Mouse (Mus musculus) MEL (cell line): Measurements from ENCODE around the gene Rhpn2. TPM values are rescaled to one million over a fixed set of nuclear protein-coding genes. Genes with fewer than 3 reads are reported as not detected.

ENCODE experiments used
- DNase-seq: peaks from one replicate; pipeline ENCODE4 v3.0.0; 2011; ENCODE audit warnings: low read depth, low spot score
- H3K27ac ChIP-seq: 2 replicates; pipeline ENCODE4 v1.5.1; 2012; ENCODE audit warnings: low read depth, mild to moderate bottlenecking, control low read depth, low read length, moderate library complexity; ENCODE audit not compliant: control insufficient read depth
- H3K27me3 ChIP-seq, 2 experiments: fragments of 150-350 bp in 1 of 2; sonication (generic) in 1 of 2; 2 replicates each; pipeline ENCODE4 v1.6.1; 2012; ENCODE audit warnings: low read length in 2 of 2, mild to moderate bottlenecking in 2 of 2, improper control_type of control experiment in 1 of 2, moderate library complexity in 1 of 2; ENCODE audit not compliant: insufficient read depth in 2 of 2, control insufficient read depth in 1 of 2
- H3K36me3 ChIP-seq, 2 experiments: 2 replicates each; pipeline ENCODE4 v1.6.1; 2012 to 2014; ENCODE audit warnings: low read length in 2 of 2, improper control_type of control experiment in 1 of 2, inconsistent platforms in 1 of 2, mild to moderate bottlenecking in 1 of 2; ENCODE audit not compliant: insufficient read depth in 2 of 2, control insufficient read depth in 1 of 2
- H3K4me1 ChIP-seq, 2 experiments: fragments of 150-350 bp in 1 of 2; sonication (generic) in 1 of 2; 2 replicates each; pipeline ENCODE4 v1.6.1; 2012; ENCODE audit warnings: low read length in 2 of 2, improper control_type of control experiment in 1 of 2, mild to moderate bottlenecking in 1 of 2; ENCODE audit not compliant: insufficient read depth in 2 of 2, control insufficient read depth in 1 of 2
- H3K4me3 ChIP-seq, 2 experiments: fragments of 150-350 bp in 1 of 2; sonication (generic) in 1 of 2; 2 replicates each; pipeline ENCODE4 v1.5.1; 2012; ENCODE audit warnings: low read depth in 2 of 2, low read length in 2 of 2, mild to moderate bottlenecking in 2 of 2, moderate library complexity in 2 of 2, control low read depth in 1 of 2, improper control_type of control experiment in 1 of 2; ENCODE audit not compliant: control insufficient read depth in 1 of 2, insufficient read depth in 1 of 2
- H3K79me2 ChIP-seq: 2 replicates; pipeline ENCODE4 v1.6.1; 2012; ENCODE audit warnings: mild to moderate bottlenecking, low read length, moderate library complexity; ENCODE audit not compliant: control insufficient read depth, poor library complexity, insufficient read depth
- H3K9ac ChIP-seq: 2 replicates; pipeline ENCODE4 v1.6.1; 2012; ENCODE audit warnings: low read depth, mild to moderate bottlenecking, control low read depth, low read length, moderate library complexity; ENCODE audit not compliant: control insufficient read depth, poor library complexity, severe bottlenecking
- H3K9me3 ChIP-seq: fragments of 150-350 bp; sonication (generic); replicated peaks from 2 replicates; pipeline ENCODE4 v1.6.1; 2012; ENCODE audit warnings: mild to moderate bottlenecking, low read length, improper control_type of control experiment, moderate library complexity; ENCODE audit not compliant: insufficient read depth
- CHD1 ChIP-seq: IDR thresholded peaks from 2 replicates; pipeline ENCODE4 v1.6.1; 2012; ENCODE audit warnings: low read depth, mild to moderate bottlenecking, inconsistent platforms, low read length, improper control_type of control experiment
- CTCF ChIP-seq, 3 experiments: IDR thresholded peaks in 2 of 3; conservative IDR thresholded peaks in 1 of 3; 2 replicates each; pipeline ENCODE4 v1.5.1; 2011 to 2012; ENCODE audit warnings: low read length in 3 of 3, low read depth in 2 of 3, mild to moderate bottlenecking in 2 of 3, improper control_type of control experiment in 1 of 3, inconsistent platforms in 1 of 3, mixed read lengths in 1 of 3, moderate library complexity in 1 of 3; ENCODE audit not compliant: control insufficient read depth in 1 of 3, insufficient read depth in 1 of 3, poor library complexity in 1 of 3, severe bottlenecking in 1 of 3
- E2F4 ChIP-seq: IDR thresholded peaks from 2 replicates; pipeline ENCODE4 v1.6.1; 2011; ENCODE audit warnings: low read depth, low read length, improper control_type of control experiment, borderline replicate concordance
- ELF1 ChIP-seq: IDR thresholded peaks from 2 replicates; pipeline ENCODE4 v1.6.1; 2014; ENCODE audit warnings: low read depth, mild to moderate bottlenecking, inconsistent platforms, low read length, improper control_type of control experiment, moderate library complexity
- EP300 ChIP-seq, 2 experiments: IDR thresholded peaks; 2 replicates each; pipeline ENCODE4 v1.6.1; 2011; ENCODE audit warnings: improper control_type of control experiment in 2 of 2, low read length in 2 of 2, low read depth in 1 of 2, mild to moderate bottlenecking in 1 of 2
- GATA1 ChIP-seq: IDR thresholded peaks from 2 replicates; pipeline ENCODE4 v1.6.1; 2011; ENCODE audit warnings: low read depth, low read length, improper control_type of control experiment
- JUND ChIP-seq: IDR thresholded peaks from 2 replicates; pipeline ENCODE4 v1.6.1; 2011; ENCODE audit warnings: low read depth, mild to moderate bottlenecking, improper control_type of control experiment, low read length
- MAFK ChIP-seq: IDR thresholded peaks from 2 replicates; pipeline ENCODE4 v1.6.1; 2011; ENCODE audit warnings: low read depth, mild to moderate bottlenecking, low read length, improper control_type of control experiment, borderline replicate concordance
- MAX ChIP-seq: IDR thresholded peaks from 2 replicates; pipeline ENCODE4 v1.6.1; 2011; ENCODE audit warnings: low read length, improper control_type of control experiment
- MAZ ChIP-seq: IDR thresholded peaks from 2 replicates; pipeline ENCODE4 v1.6.1; 2012; ENCODE audit warnings: low read depth, mild to moderate bottlenecking, inconsistent platforms, low read length, improper control_type of control experiment
- MEF2A ChIP-seq: IDR thresholded peaks from 2 replicates; pipeline ENCODE4 v1.6.1; 2014; ENCODE audit warnings: low read depth, mild to moderate bottlenecking, inconsistent platforms, low read length, improper control_type of control experiment; ENCODE audit not compliant: poor library complexity, insufficient replicate concordance, severe bottlenecking; ENCODE audit errors: extremely low read depth
- MXI1 ChIP-seq: IDR thresholded peaks from 2 replicates; pipeline ENCODE4 v1.6.1; 2011; ENCODE audit warnings: mild to moderate bottlenecking, low read depth, low read length, improper control_type of control experiment
- MYC ChIP-seq: IDR thresholded peaks from 2 replicates; pipeline ENCODE4 v1.6.1; 2011; ENCODE audit warnings: low read depth, mild to moderate bottlenecking, low read length, improper control_type of control experiment, moderate library complexity
- NELFE ChIP-seq: IDR thresholded peaks from 2 replicates; pipeline ENCODE4 v1.6.1; 2011; ENCODE audit warnings: low read depth, low read length, improper control_type of control experiment
- NRF1 ChIP-seq: IDR thresholded peaks from 2 replicates; pipeline ENCODE4 v1.6.1; 2014; ENCODE audit warnings: low read depth, mild to moderate bottlenecking, inconsistent platforms, low read length, improper control_type of control experiment, moderate library complexity; ENCODE audit not compliant: poor library complexity, insufficient read depth, severe bottlenecking
- POLR2A ChIP-seq, 2 experiments: IDR thresholded peaks; 2 replicates each; pipeline ENCODE4 v1.6.1; 2011 to 2012; ENCODE audit warnings: low read length in 2 of 2, mild to moderate bottlenecking in 2 of 2, control low read depth in 1 of 2, improper control_type of control experiment in 1 of 2, low read depth in 1 of 2, moderate library complexity in 1 of 2; ENCODE audit not compliant: control insufficient read depth in 1 of 2, insufficient read depth in 1 of 2, poor library complexity in 1 of 2
- POLR2AphosphoS2 ChIP-seq: IDR thresholded peaks from 2 replicates; pipeline ENCODE4 v1.6.1; 2011; ENCODE audit warnings: low read length, improper control_type of control experiment
- POLR2AphosphoS5 ChIP-seq: IDR thresholded peaks from 2 replicates; pipeline ENCODE4 v1.6.1; 2012; ENCODE audit warnings: low read depth, borderline replicate concordance, mild to moderate bottlenecking, inconsistent platforms, low read length, moderate library complexity, mixed read lengths
- RAD21 ChIP-seq: IDR thresholded peaks from 2 replicates; pipeline ENCODE4 v1.6.1; 2011; ENCODE audit warnings: mild to moderate bottlenecking, low read depth, low read length, improper control_type of control experiment
- RCOR1 ChIP-seq: IDR thresholded peaks from 2 replicates; pipeline ENCODE4 v1.6.1; 2012; ENCODE audit warnings: low read depth, mild to moderate bottlenecking, inconsistent platforms, low read length, improper control_type of control experiment
- SIN3A ChIP-seq: IDR thresholded peaks from 2 replicates; pipeline ENCODE4 v1.6.1; 2012; ENCODE audit warnings: low read length, improper control_type of control experiment, inconsistent platforms
- TAL1 ChIP-seq: IDR thresholded peaks from 2 replicates; pipeline ENCODE4 v1.6.1; 2012; ENCODE audit warnings: mild to moderate bottlenecking, inconsistent platforms, low read length, moderate library complexity, mixed read lengths
- TCF12 ChIP-seq: IDR thresholded peaks from 2 replicates; pipeline ENCODE4 v1.6.1; 2014; ENCODE audit warnings: low read depth, mild to moderate bottlenecking, inconsistent platforms, low read length, improper control_type of control experiment, moderate library complexity
- USF1 ChIP-seq: IDR thresholded peaks from 2 replicates; pipeline ENCODE4 v1.6.1; 2014; ENCODE audit warnings: low read depth, mild to moderate bottlenecking, inconsistent platforms, low read length, improper control_type of control experiment, moderate library complexity
- USF2 ChIP-seq, 2 experiments: IDR thresholded peaks; 2 replicates each; pipeline ENCODE4 v1.6.1; 2011 to 2012; ENCODE audit warnings: improper control_type of control experiment in 2 of 2, low read length in 2 of 2, borderline replicate concordance in 1 of 2, inconsistent platforms in 1 of 2, low read depth in 1 of 2, mild to moderate bottlenecking in 1 of 2; ENCODE audit not compliant: insufficient read depth in 1 of 2
- ZMIZ1 ChIP-seq: IDR thresholded peaks from 2 replicates; pipeline ENCODE4 v1.6.1; 2012; ENCODE audit warnings: low read depth, mild to moderate bottlenecking, inconsistent platforms, low read length, improper control_type of control experiment, moderate library complexity
- polyA plus RNA-seq, 2 experiments: library from polyadenylated mRNA; stranded (reverse) in 1 of 2; unstranded in 1 of 2; fragments of >175 nt in 1 of 2; fragments of >200 nt in 1 of 2; gene quantifications; 2 replicates each; pipeline versions ENCODE4 v1.2.1 to v1.2.4; 2012; ENCODE audit warnings: low replicate concordance in 2 of 2, low read depth in 1 of 2; ENCODE audit not compliant: insufficient read length in 2 of 2, insufficient read depth in 1 of 2, missing spikeins in 1 of 2
- total RNA-seq: library from RNA; depleted of rRNA; stranded (reverse); fragments of 300-350 nt; gene quantifications from 2 replicates; pipeline ENCODE4 v1.2.3, GENCODE M21; 2012

Rhpn2 gene
- total and polyA plus RNA-seq, 3 experiments = 0.58 to 1.2 TPM; not detected in 1

DNA sequence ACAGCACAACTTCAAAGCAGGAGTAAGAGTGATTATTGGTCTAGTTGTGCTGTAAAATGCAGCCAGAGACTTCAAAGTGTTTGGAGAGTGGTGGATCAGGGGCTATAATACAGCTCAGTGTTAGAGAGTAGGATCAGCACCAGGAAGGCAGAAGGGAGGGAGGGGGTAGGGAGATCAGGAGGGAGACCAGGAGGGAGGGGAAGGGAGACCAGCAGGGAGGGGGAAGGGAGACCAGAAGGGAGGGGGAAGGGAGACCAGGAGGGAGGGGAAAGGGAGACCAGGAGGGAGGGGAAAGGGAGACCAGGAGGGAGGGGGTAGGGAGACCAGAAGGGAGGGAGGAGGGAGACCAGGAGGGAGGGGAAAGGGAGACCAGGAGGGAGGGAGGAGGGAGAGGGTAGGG, 19.8 kb upstream of the Rhpn2 start:
- Histone ChIP-seq H3K36me3 (peaks cover 1 to 3% of the 10 kb centered on the region in 2 experiments; a peak in 1 of 4 replicates), H3K79me2 (peaks cover 3% of the 10 kb centered on the region; the same call in 1 of the 2 replicates), H3K27me3 (no peaks in the 10 kb centered on the region), H3K9me3 (no peaks in the 10 kb centered on the region), H3K27ac (no peak overlapping the region), H3K4me3 (no peak overlapping the region), H3K9ac (no peak overlapping the region), H3K4me1 (peaks cover 0 to 9% of the 10 kb centered on the region in 2 experiments; a peak in 2 of 4 replicates)
- no peak for DNase-seq
- TF ChIP-seq RAD21 = no peak
- TF ChIP-seq CHD1 = no peak
- TF ChIP-seq POLR2AphosphoS2 = no peak
- no peak for TF ChIP-seq NRF1
- TF ChIP-seq GATA1 = no peak
- no peak for TF ChIP-seq USF2 (IDR thresholded peaks at IDR 0.05; ENCODE audit: borderline replicate concordance in 1 of 2, insufficient read depth in 1 of 2, low read depth in 1 of 2, low read length in 2 of 2)
- no peak for TF ChIP-seq MEF2A
- TF ChIP-seq JUND = no peak
- TF ChIP-seq SIN3A = no peak
- no peak for TF ChIP-seq POLR2AphosphoS5
- TF ChIP-seq CTCF (IDR thresholded peaks at IDR 0.05 in 2 of 3, conservative IDR thresholded peaks at IDR 0.05 in 1 of 3; ENCODE audit: control insufficient read depth in 1 of 3, insufficient read depth in 1 of 3, low read depth in 2 of 3, low read length in 3 of 3, poor library complexity in 1 of 3, severe bottlenecking in 1 of 3) = no peak
- TF ChIP-seq MXI1 = no peak
- no peak for TF ChIP-seq NELFE
- TF ChIP-seq ZMIZ1 = no peak
- TF ChIP-seq EP300 (IDR thresholded peaks at IDR 0.05; ENCODE audit: low read depth in 1 of 2, low read length in 2 of 2) = no peak
- TF ChIP-seq MAZ = no peak
- TF ChIP-seq ELF1 = no peak
- no peak for TF ChIP-seq MAFK

DNA sequence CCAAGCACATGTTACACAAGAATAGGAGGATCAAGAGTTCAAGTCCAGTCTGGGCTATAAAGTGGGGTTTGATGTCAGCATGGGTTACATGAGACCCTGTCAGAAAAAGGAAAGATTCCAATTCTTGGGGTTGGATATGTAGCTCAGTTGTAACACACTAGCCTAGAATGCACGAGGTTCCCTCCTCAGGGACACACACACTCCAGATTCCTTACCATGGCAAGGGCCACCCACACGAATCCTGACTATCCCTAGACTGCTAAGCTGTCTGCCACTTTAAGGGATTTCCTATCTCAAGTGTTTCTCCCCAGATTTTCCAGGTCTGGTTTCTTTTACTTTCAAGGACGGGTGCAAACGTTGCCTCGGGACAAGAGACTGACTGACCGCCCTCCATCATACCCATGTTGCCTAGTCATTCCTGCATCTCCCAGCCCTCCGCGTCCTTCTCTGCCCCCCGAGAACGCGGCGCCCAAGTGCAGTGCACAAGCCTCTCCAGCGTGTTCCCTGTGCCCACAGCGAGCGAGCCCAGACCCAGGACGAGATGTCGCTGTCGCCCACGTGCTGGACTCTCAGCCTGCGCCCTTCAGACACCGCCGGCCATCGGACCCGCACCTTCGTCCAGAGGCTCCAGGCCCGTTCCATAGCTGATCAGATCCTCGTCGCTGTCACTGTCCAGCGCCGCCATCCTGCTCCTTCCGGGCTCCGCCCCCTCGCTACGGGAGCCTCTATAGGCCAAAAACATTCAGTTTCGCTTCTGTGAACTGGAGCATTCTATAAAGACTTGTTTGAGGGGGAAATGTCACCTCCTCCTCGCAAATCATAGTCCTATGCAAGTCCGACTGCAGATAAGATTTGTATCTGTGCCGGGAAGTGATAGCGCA, 16.0 kb upstream of the Rhpn2 start, which contains the start of gene Gpatch1:
Gpatch1 (minus strand) TSS at position 712 of the 881 bp plus-strand sequence.
- no peaks in the 10 kb centered on the region; a peak in 1 of 4 replicates for H3K27me3 ChIP-seq
- peak within 1 kb of the TSS; percentile 89 to 96 for H3K4me3 ChIP-seq
- DNase-seq = peak; percentile 89
- no peak within 1 kb of the TSS for H3K27ac ChIP-seq
- H3K4me1 ChIP-seq = peaks cover 0 to 9% of the 10 kb centered on the region in 2 experiments; a peak in 2 of 4 replicates
- H3K9me3 ChIP-seq = no peaks in the 10 kb centered on the region
- H3K79me2 ChIP-seq = peaks cover 3% of the 10 kb centered on the region; the same call in 1 of the 2 replicates
- H3K9ac ChIP-seq = peak within 1 kb of the TSS; percentile 85
- peaks cover 0 to 3% of the 10 kb centered on the region in 2 experiments; a peak in 1 of 4 replicates for H3K36me3 ChIP-seq
- TF ChIP-seq TAL1 (no peak), TCF12 (peak; percentile 62), CTCF (IDR thresholded peaks at IDR 0.05 in 2 of 3, conservative IDR thresholded peaks at IDR 0.05 in 1 of 3; ENCODE audit: control insufficient read depth in 1 of 3, insufficient read depth in 1 of 3, low read depth in 2 of 3, low read length in 3 of 3, poor library complexity in 1 of 3, severe bottlenecking in 1 of 3) (no peak), GATA1 (no peak), RCOR1 (0 out of 2 replicates have a peak, but pooled peaks have one; percentile 32), USF1 (no peak), MYC (0 out of 2 replicates have a peak, but pooled peaks have one; percentile 33), MAX (peak; percentile 43), MEF2A (no peak), RAD21 (no peak), ELF1 (peak; percentile 97), MAZ (peak; percentile 42; the same call in 1 of the 2 replicates), CHD1 (no peak), E2F4 (no peak), EP300 (IDR thresholded peaks at IDR 0.05; ENCODE audit: low read depth in 1 of 2, low read length in 2 of 2) (0 out of 4 replicates have a peak, but pooled peaks of 1 of the 2 experiments have one; percentile 8), POLR2AphosphoS2 (no peak), POLR2A (IDR thresholded peaks at IDR 0.05; ENCODE audit: control insufficient read depth in 1 of 2, insufficient read depth in 1 of 2, low read depth in 1 of 2, low read length in 2 of 2, poor library complexity in 1 of 2) (peak; percentile 65 to 77; a peak in 3 of 4 replicates), MXI1 (peak; percentile 82), POLR2AphosphoS5 (no peak)
